Mouse (Mus musculus): ENCODE data around the gene Cd9. TPM values are rescaled to one million over a fixed set of nuclear protein-coding genes. Genes with fewer than 3 reads are reported as not detected.

Gene Cd9
- total and polyA plus RNA-seq, 3 experiments = 12.1 to 27.5 (median 21.6) TPM

DNA sequence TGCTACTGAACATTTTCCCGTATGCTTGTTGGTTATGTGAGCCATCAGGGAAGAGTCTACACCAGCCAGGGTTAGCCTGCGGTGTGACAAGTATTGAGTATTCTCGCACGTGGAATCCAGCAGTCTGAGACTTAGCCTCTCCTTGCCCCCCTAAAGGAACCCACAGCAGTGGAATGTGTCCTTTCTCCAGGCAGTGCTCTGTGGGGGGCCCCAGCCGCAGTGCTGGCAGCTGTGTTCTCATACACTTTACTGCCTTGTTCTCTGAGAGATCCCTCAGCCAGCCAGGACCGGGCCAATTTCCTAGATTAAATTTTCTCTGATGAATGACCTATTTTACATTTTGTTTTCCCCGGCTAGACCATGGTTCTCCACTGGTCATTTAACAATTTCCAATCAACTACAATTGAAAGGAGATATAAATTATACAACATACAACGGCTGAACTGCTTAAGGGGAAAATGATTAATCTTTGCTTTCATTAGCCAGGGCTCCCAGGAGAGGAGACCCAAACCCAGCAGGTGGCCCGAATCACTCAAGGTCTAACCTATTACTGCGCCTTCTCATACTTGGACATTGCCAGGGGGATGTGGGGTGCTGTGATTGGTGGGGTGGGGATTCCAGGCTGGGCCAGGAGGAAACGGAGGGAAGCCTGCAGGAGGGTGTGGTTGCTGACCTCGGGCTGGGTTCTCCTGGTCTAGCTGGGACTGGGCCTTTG, 38.6 kb downstream of the Cd9 start:
- Histone ChIP-seq H3K36me3 (replicated peaks in 1 of 2; ENCODE audit: control insufficient read depth in 1 of 2, insufficient read depth in 1 of 2, low read length in 1 of 2) (peaks cover 0 to 6% of the 10 kb centered on the region in 2 experiments), H3K79me2 (replicated peaks; ENCODE audit: control insufficient read depth, extremely low read depth, insufficient read depth, poor library complexity, severe bottlenecking) (no peaks in the 10 kb centered on the region), H3K27me3 (replicated peaks) (no peaks in the 10 kb centered on the region), H3K4me2 (ENCODE audit: insufficient read depth, low read depth, poor library complexity, severe bottlenecking) (no peak overlapping the region), H3K27ac (ENCODE audit: insufficient read depth, low read depth) (no peak overlapping the region), H3K4me1 (ENCODE audit: control insufficient read depth in 1 of 2, insufficient read depth in 2 of 2) (peaks cover 4 to 6% of the 10 kb centered on the region in 2 experiments), H3K4me3 (replicated peaks in 1 of 3; ENCODE audit: low read depth in 2 of 3, low read length in 2 of 3, poor library complexity in 1 of 3) (no peak overlapping the region), H3K9me3 (replicated peaks; ENCODE audit: low read length) (no peaks in the 10 kb centered on the region), H3K9ac (ENCODE audit: insufficient read depth, low read depth) (no peak overlapping the region)
- DNase-seq (ENCODE audit: extremely low read depth) = no peak
- dilution Hi-C loops (cut with MboI; ENCODE audit: extremely low pct_ligation_motif_present, extremely low pct_unique_long_range_greater_than_20kb, low sequenced_read_pairs) (no loop called here), in situ Hi-C loops (cut with MboI; ENCODE audit: low pct_ligation_motif_present, low pct_unique_long_range_greater_than_20kb, low sequenced_read_pairs) (no loop called here)
- TF ChIP-seq UBTF (IDR thresholded peaks at IDR 0.05; ENCODE audit: low read depth, low read length) = no peak
- TF ChIP-seq RAD21 (IDR thresholded peaks at IDR 0.05; ENCODE audit: low read depth, low read length) = no peak
- no peak for TF ChIP-seq MAFK (IDR thresholded peaks at IDR 0.05; ENCODE audit: insufficient replicate concordance, low read length)
- no peak for TF ChIP-seq ZMIZ1 (IDR thresholded peaks at IDR 0.05; ENCODE audit: low read depth, low read length)
- TF ChIP-seq ZC3H11A (IDR thresholded peaks at IDR 0.05; ENCODE audit: low read depth, low read length) = no peak
- no peak for TF ChIP-seq ZNF384 (IDR thresholded peaks at IDR 0.05; ENCODE audit: low read depth, low read length)
- no peak for TF ChIP-seq JUND (conservative IDR thresholded peaks at IDR 0.05; ENCODE audit: low read depth, low read length)
- no peak for TF ChIP-seq NELFE (IDR thresholded peaks at IDR 0.05; ENCODE audit: low read depth, low read length)
- TF ChIP-seq HCFC1 (IDR thresholded peaks at IDR 0.05; ENCODE audit: low read depth, low read length) = no peak
- TF ChIP-seq NRF1 (IDR thresholded peaks at IDR 0.05; ENCODE audit: low read depth, low read length) = no peak
- no peak for TF ChIP-seq ELF1 (IDR thresholded peaks at IDR 0.05; ENCODE audit: low read depth, low read length)
- TF ChIP-seq EP300 (IDR thresholded peaks at IDR 0.05; ENCODE audit: low read length) = no peak
- TF ChIP-seq CTCF (conservative IDR thresholded peaks at IDR 0.05 in 1 of 2, IDR thresholded peaks at IDR 0.05 in 1 of 2; ENCODE audit: low read depth in 2 of 2, low read length in 2 of 2) = no peak
- no peak for TF ChIP-seq E2F4 (IDR thresholded peaks at IDR 0.05; ENCODE audit: insufficient replicate concordance, low read depth, low read length)
- TF ChIP-seq MAX (IDR thresholded peaks at IDR 0.05; ENCODE audit: low read length) = no peak
- no peak for TF ChIP-seq USF2 (conservative IDR thresholded peaks at IDR 0.05; ENCODE audit: low read depth, low read length)
- no peak for TF ChIP-seq MXI1 (IDR thresholded peaks at IDR 0.05; ENCODE audit: low read depth, low read length)
- no peak for TF ChIP-seq MAZ (IDR thresholded peaks at IDR 0.05; ENCODE audit: low read depth, low read length)
- TF ChIP-seq RCOR1 (conservative IDR thresholded peaks at IDR 0.05; ENCODE audit: low read depth, low read length) = no peak

DNA sequence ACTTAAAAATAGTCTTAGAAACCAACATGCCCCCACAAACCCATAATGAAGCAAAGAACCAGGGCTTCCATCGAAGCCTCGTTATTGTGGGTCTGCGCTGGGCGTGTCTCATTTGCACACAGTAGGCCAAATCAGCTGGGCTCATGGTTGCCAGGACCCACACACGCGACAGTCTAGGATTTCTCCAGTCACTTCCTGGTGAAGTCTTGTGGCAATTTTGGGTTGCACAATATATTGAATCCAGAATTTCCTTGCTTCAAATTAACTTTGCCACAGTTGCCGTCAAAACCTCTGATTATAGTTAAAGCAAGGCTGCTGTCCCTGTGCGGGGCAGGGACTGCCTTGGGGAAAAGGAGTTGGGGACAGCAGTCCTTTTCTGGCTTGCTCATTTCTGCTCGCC, 39.9 kb downstream of the Cd9 start:
- TF ChIP-seq ZKSCAN1 (IDR thresholded peaks at IDR 0.05; ENCODE audit: borderline replicate concordance, low read depth, low read length) (no peak), USF1 (IDR thresholded peaks at IDR 0.05; ENCODE audit: low read depth, low read length) (no peak), SIN3A (IDR thresholded peaks at IDR 0.05; ENCODE audit: low read length) (no peak), SMC3 (IDR thresholded peaks at IDR 0.05; ENCODE audit: low read depth, low read length) (no peak), USF2 (conservative IDR thresholded peaks at IDR 0.05; ENCODE audit: low read depth, low read length) (no peak), JUN (IDR thresholded peaks at IDR 0.05; ENCODE audit: insufficient read depth, low read depth, low read length) (no peak)
- no peaks in the 10 kb centered on the region for H3K9me3 ChIP-seq (replicated peaks; ENCODE audit: low read length)
- H3K4me3 ChIP-seq (replicated peaks in 1 of 3; ENCODE audit: low read depth in 2 of 3, low read length in 2 of 3, poor library complexity in 1 of 3) = no peak overlapping the region
- no peaks in the 10 kb centered on the region; a peak in 1 of 4 replicates for H3K4me1 ChIP-seq (ENCODE audit: control insufficient read depth in 1 of 2, insufficient read depth in 2 of 2)
- H3K9ac ChIP-seq (ENCODE audit: insufficient read depth, low read depth) = no peak overlapping the region
- H3K36me3 ChIP-seq (replicated peaks in 1 of 2; ENCODE audit: control insufficient read depth in 1 of 2, insufficient read depth in 1 of 2, low read length in 1 of 2) = peaks cover 0 to 6% of the 10 kb centered on the region in 2 experiments
- no peak overlapping the region for H3K27ac ChIP-seq (ENCODE audit: insufficient read depth, low read depth)
- DNase-seq (ENCODE audit: extremely low read depth) = no peak
- H3K4me2 ChIP-seq (ENCODE audit: insufficient read depth, low read depth, poor library complexity, severe bottlenecking) = no peak overlapping the region
- in situ Hi-C loops (cut with MboI; ENCODE audit: low pct_ligation_motif_present, low pct_unique_long_range_greater_than_20kb, low sequenced_read_pairs) = no loop called here
- no peaks in the 10 kb centered on the region for H3K79me2 ChIP-seq (replicated peaks; ENCODE audit: control insufficient read depth, extremely low read depth, insufficient read depth, poor library complexity, severe bottlenecking)
- dilution Hi-C loops (cut with MboI; ENCODE audit: extremely low pct_ligation_motif_present, extremely low pct_unique_long_range_greater_than_20kb, low sequenced_read_pairs) = no loop called here
- H3K27me3 ChIP-seq (replicated peaks) = no peaks in the 10 kb centered on the region

Measured in CH12.LX (cell line).